Mouse (Mus musculus) bone marrow macrophage, adult 2 months (primary cell): ENCODE data around the gene Rgs7bp.

Experiments
- CTCF ChIP-seq: IDR thresholded peaks from 2 replicates; pipeline ENCODE4 v1.5.1; 2012; ENCODE audit warnings: low read depth, mild to moderate bottlenecking, low read length, moderate library complexity
- POLR2A ChIP-seq: IDR thresholded peaks from 2 replicates; pipeline ENCODE4 v1.6.1; 2012; ENCODE audit warnings: mild to moderate bottlenecking, low read depth, low read length, borderline replicate concordance

GRCm38 (mm10) chr13:105047377-105047776 is 7.4 kb downstream of the Rgs7bp start:
- TF ChIP-seq POLR2A (no peak), CTCF (no peak)
